Mouse (Mus musculus) forebrain, embryonic 12.5 days (tissue): ENCODE data around the gene Isy1. TPM values are rescaled to one million over a fixed set of nuclear protein-coding genes. Genes with fewer than 3 reads are reported as not detected.

ENCODE experiments used
- ATAC-seq: fragments of 200-750 bp; cut with Nextera tagmentation; 2 replicates; pipeline ENCODE4 v1.8.0; 2017; ENCODE audit warnings: moderate TSS enrichment; ENCODE audit not compliant: low FRiP score
- H3K27ac ChIP-seq: fragments of 300-500 bp; sonication (generic); 2 replicates; pipeline ENCODE4 v1.5.1; 2016; ENCODE audit warnings: mild to moderate bottlenecking
- H3K27me3 ChIP-seq: fragments of 300-500 bp; sonication (generic); 2 replicates; pipeline ENCODE4 v1.6.1; 2016; ENCODE audit warnings: mild to moderate bottlenecking
- H3K36me3 ChIP-seq: fragments of 300-500 bp; sonication (generic); replicated peaks from 2 replicates; pipeline ENCODE4 v1.6.1; 2016; ENCODE audit warnings: mild to moderate bottlenecking
- H3K4me1 ChIP-seq: fragments of 300-500 bp; sonication (generic); 2 replicates; pipeline ENCODE4 v1.6.1; 2016
- H3K4me2 ChIP-seq: fragments of 300-500 bp; sonication (generic); 2 replicates; pipeline ENCODE4 v1.6.1; 2016; ENCODE audit warnings: mild to moderate bottlenecking, moderate library complexity
- H3K4me3 ChIP-seq: fragments of 300-500 bp; sonication (generic); replicated peaks from 2 replicates; pipeline ENCODE4 v1.5.1; 2016; ENCODE audit warnings: mild to moderate bottlenecking
- H3K9ac ChIP-seq: fragments of 300-500 bp; sonication (generic); 2 replicates; pipeline ENCODE4 v1.6.1; 2016; ENCODE audit warnings: mild to moderate bottlenecking
- H3K9me3 ChIP-seq: fragments of 300-500 bp; sonication (generic); 2 replicates; pipeline ENCODE4 v1.6.1; 2016
- WGBS: fragments of 180-500 bp; shearing (Covaris S2); methylation state at CpG from one replicate; pipeline ENCODE4 v1.1.7; 2016; 5-methylcytosine and 5-hydroxymethylcytosine counted together
- polyA plus RNA-seq: library from polyadenylated mRNA; unstranded; fragments of >200 nt; fragmentation: Nextera tagmentation; extraction: Ambion mirVana; gene quantifications from 2 replicates; pipeline ENCODE4 v1.2.1, GENCODE M21; 2016

The Isy1 gene
- polyA plus RNA-seq, 1 experiment from 2014 or later = 68.1 TPM

DNA sequence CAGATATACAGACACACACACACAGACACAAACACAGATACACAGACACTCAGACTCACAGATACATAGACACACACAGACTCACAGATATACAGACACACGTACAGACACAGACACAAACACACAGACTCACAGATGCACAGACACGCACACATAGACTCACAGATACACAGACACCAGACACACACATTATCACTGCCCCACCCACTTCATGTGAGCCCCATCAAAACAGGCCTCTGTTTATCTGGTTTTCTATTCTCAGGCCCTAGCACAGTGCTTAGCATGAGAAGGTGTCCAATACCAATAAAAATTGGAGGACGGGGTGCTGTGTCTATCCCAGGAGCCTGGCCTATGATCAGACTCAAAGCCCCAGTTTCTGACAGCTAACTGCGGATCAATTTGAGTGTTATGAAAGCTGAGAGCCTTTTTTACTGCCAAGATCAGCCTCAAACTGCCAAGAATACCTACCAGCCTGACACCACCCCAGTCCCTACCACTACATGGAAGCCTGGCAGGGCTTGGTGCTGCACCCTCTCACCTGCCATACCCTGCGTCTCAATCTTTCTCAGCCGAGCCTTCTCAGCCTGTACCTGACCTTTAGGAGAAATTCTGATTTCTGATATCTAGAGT, 42.2 kb downstream of the Isy1 start:
- H3K4me3 ChIP-seq = no peak overlapping the region
- H3K27me3 ChIP-seq = no peaks in the 10 kb centered on the region
- no peaks in the 10 kb centered on the region for H3K9me3 ChIP-seq
- H3K36me3 ChIP-seq = peaks cover 10% of the 10 kb centered on the region
- no peaks in the 10 kb centered on the region for H3K4me1 ChIP-seq
- H3K27ac ChIP-seq = no peak overlapping the region
- no peak overlapping the region for H3K4me2 ChIP-seq
- ATAC-seq = no peak
- H3K9ac ChIP-seq = no peak overlapping the region
- 91% methylated on average over 6 of the region's 6 CpGs for WGBS

GRCm38 (mm10) chr6:87795385-87796150, 43.0 kb downstream of the Isy1 start:
- ATAC-seq = no peak
- H3K9ac ChIP-seq = no peak overlapping the region
- H3K27ac ChIP-seq = no peak overlapping the region
- 53% methylated on average over 6 of the region's 6 CpGs for WGBS
- no peaks in the 10 kb centered on the region for H3K27me3 ChIP-seq
- H3K4me2 ChIP-seq = no peak overlapping the region
- H3K9me3 ChIP-seq = no peaks in the 10 kb centered on the region
- H3K4me1 ChIP-seq = no peaks in the 10 kb centered on the region
- peaks cover 10% of the 10 kb centered on the region for H3K36me3 ChIP-seq
- H3K4me3 ChIP-seq = no peak overlapping the region

DNA sequence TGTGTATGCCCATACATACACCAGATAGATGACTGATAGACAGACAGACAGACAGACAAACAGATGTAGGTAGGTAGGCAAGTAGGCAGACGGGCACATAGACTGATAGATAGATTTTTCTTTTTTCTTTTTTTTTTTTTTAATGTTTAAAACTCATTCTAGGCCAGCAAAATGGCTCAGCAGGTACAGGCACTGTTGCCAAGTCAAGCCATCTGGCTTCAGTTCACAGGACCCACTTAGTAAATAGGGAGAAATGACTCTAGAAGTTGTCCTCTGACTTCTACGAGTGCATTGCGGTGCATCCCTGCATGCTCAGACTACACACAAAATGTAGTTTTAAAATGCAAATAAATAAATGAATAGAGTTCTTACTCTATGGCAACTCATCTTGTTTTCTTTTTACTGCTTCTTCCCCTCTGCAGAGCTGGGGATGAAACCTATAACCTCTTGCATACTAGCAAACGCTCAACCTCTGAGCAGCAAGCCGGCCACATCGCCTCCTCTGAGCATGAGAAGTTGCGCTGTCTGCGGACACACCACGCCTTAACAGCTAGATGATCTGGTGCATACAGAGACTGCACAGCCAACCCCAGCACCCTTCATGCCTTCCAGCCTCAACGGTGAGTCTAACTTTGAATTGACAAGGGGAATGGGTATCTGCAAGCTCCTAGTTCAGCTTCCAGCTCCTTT, 44.6 kb downstream of the Isy1 start:
- Histone ChIP-seq H3K4me2 (no peak overlapping the region), H3K27ac (no peak overlapping the region), H3K36me3 (peaks cover 10% of the 10 kb centered on the region), H3K9ac (no peak overlapping the region), H3K27me3 (no peaks in the 10 kb centered on the region), H3K4me3 (no peak overlapping the region), H3K4me1 (peaks cover 9% of the 10 kb centered on the region), H3K9me3 (no peaks in the 10 kb centered on the region)
- 96% methylated on average over 10 of the region's 10 CpGs for WGBS
- ATAC-seq = no peak

- no peaks in the 10 kb centered on the region for H3K27me3 ChIP-seq
- no peak for ATAC-seq
- no peaks in the 10 kb centered on the region for H3K9me3 ChIP-seq
- H3K9ac ChIP-seq = no peak overlapping the region
- H3K27ac ChIP-seq = no peak overlapping the region
- peaks cover 11% of the 10 kb centered on the region for H3K4me1 ChIP-seq
- peaks cover 10% of the 10 kb centered on the region for H3K36me3 ChIP-seq
- H3K4me3 ChIP-seq = no peak overlapping the region
- WGBS = 97% methylated on average over 5 of the region's 5 CpGs
- H3K4me2 ChIP-seq = no peak overlapping the region
These were observed 46.8 kb downstream of the Isy1 start for GRCm38 (mm10) chr6:87791826-87792225.

GRCm38 (mm10) chr6:87790779-87791480, 47.7 kb downstream of the Isy1 start:
- Histone ChIP-seq H3K9me3 (no peaks in the 10 kb centered on the region), H3K36me3 (peaks cover 10% of the 10 kb centered on the region), H3K4me3 (no peak overlapping the region), H3K9ac (no peak overlapping the region), H3K27me3 (no peaks in the 10 kb centered on the region), H3K4me2 (no peak overlapping the region), H3K4me1 (peaks cover 11% of the 10 kb centered on the region), H3K27ac (no peak overlapping the region)
- no peak for ATAC-seq
- 82% methylated on average over 7 of the region's 7 CpGs for WGBS

DNA sequence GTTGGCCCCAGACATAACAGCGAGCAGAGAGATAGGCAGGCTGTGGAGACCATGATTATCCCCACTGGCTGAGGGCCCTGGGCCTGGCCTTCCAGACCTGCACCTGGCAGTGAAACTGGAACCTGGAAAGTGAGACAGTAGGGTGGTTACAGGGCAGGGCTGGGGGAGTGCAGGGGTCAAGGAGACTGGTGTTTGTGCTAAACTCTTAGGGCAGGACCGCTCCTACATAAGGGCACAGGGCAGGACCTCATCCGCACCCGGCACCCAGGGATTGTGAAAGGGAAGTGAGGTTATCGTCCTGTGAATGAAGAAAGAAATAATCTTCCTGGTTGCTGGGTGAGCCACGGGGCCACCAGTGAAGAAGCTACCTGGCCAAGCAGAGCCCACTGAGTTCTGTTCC, 48.8 kb downstream of the Isy1 start:
- no peak overlapping the region for H3K9ac ChIP-seq
- WGBS = 94% methylated on average over 6 of the region's 6 CpGs
- H3K9me3 ChIP-seq = no peaks in the 10 kb centered on the region
- peak overlapping the region; percentile 64; the same call in 1 of the 2 replicates for H3K27ac ChIP-seq
- no peak overlapping the region for H3K4me3 ChIP-seq
- no peaks in the 10 kb centered on the region for H3K27me3 ChIP-seq
- H3K36me3 ChIP-seq = peaks cover 10% of the 10 kb centered on the region
- no peak overlapping the region for H3K4me2 ChIP-seq
- no peak for ATAC-seq
- H3K4me1 ChIP-seq = peaks cover 11% of the 10 kb centered on the region

GRCm38 (mm10) chr6:87788896-87789587, 49.6 kb downstream of the Isy1 start:
- Histone ChIP-seq H3K9ac (no peak overlapping the region; the same call in 1 of the 2 replicates), H3K4me2 (no peak overlapping the region), H3K27ac (peak overlapping the region; percentile 64), H3K4me3 (no peak overlapping the region), H3K27me3 (no peaks in the 10 kb centered on the region), H3K4me1 (peaks cover 11% of the 10 kb centered on the region), H3K9me3 (no peaks in the 10 kb centered on the region), H3K36me3 (peaks cover 10% of the 10 kb centered on the region)
- no peak for ATAC-seq
- 47% methylated on average over 5 of the region's 5 CpGs for WGBS

GRCm38 (mm10) chr6:87788266-87788895, 50.2 kb downstream of the Isy1 start:
- no peak for ATAC-seq
- Histone ChIP-seq H3K9me3 (no peaks in the 10 kb centered on the region), H3K4me3 (no peak overlapping the region), H3K27ac (no peak overlapping the region), H3K27me3 (no peaks in the 10 kb centered on the region), H3K4me2 (no peak overlapping the region), H3K4me1 (peaks cover 11% of the 10 kb centered on the region), H3K9ac (no peak overlapping the region; the same call in 1 of the 2 replicates), H3K36me3 (peaks cover 10% of the 10 kb centered on the region)
- WGBS = 93% methylated on average over 9 of the region's 9 CpGs

DNA sequence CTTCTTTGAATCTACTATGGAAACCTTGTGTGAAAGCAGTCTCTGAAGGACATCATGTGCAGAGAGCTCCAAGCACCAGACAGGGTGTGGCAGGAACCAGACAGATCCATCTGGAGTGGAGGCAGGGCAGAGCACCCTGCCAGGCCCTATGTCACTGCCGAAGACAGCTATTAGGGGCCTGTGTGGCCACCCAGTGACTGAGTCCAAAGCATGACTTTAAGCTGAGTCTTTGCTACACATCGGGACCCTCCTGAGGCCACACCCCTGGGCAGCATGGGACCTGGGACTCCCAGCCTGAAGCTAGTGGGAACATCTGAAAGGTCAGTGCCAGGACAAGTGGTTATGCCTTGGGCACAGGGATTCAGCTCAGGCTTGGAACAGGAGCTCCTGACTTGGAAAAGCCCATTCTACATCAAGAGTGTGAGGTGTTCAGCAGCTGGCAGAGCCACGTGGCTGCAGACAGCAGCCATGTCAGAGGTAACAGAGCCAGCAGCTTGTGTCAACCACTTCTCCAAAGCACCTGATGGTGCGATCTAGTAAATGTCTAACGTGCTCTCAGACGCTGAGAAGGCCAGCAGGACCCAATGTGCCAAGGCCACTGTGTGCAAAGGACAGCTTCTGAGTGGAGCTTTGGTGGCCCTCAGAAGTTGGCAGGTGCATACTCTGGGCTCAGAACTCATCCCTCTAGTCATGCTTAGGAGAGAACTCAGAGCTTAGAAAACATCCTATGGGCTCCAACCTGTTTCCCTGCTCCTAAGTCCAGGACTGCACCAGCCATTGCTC, 51.3 kb downstream of the Isy1 start:
- Histone ChIP-seq H3K9me3 (no peaks in the 10 kb centered on the region), H3K4me1 (peaks cover 11% of the 10 kb centered on the region), H3K27me3 (no peaks in the 10 kb centered on the region), H3K27ac (no peak overlapping the region), H3K4me3 (no peak overlapping the region), H3K36me3 (peaks cover 5% of the 10 kb centered on the region), H3K4me2 (no peak overlapping the region), H3K9ac (no peak overlapping the region)
- no peak for ATAC-seq
- WGBS = 87% methylated on average over 6 of the region's 6 CpGs

DNA sequence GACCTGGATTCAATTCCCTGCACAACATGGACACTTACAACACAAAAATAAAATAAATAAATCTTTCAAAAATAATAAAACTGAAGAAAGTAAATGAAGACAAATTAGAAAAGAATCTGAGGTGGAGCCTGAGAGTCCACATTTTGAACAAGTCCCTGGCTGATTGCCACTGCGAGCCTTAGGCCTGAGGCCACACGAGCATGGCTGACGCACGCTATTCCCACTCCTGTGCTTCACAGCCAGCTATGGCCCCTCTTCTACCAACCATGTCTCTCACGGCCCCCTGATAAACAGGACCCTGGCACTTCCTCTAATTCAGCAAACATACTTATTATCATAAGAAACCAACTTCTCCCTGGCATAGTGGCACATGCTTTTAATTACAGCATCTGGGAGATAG, 52.0 kb downstream of the Isy1 start:
- H3K27me3 ChIP-seq = no peaks in the 10 kb centered on the region
- H3K36me3 ChIP-seq = no peaks in the 10 kb centered on the region
- no peak overlapping the region for H3K9ac ChIP-seq
- ATAC-seq = no peak
- H3K9me3 ChIP-seq = no peaks in the 10 kb centered on the region
- peaks cover 11% of the 10 kb centered on the region for H3K4me1 ChIP-seq
- H3K27ac ChIP-seq = no peak overlapping the region
- no peak overlapping the region for H3K4me3 ChIP-seq
- no peak overlapping the region for H3K4me2 ChIP-seq
- 89% methylated on average over 5 of the region's 5 CpGs for WGBS

GRCm38 (mm10) chr6:87784033-87784432, 54.6 kb downstream of the Isy1 start:
- H3K4me1 ChIP-seq = peaks cover 3% of the 10 kb centered on the region
- no peak for ATAC-seq
- 81% methylated on average over 8 of the region's 8 CpGs for WGBS

More at GRCm38 (mm10) chr6:87784033-87784432, 54.6 kb downstream of the Isy1 start:
- no peaks in the 10 kb centered on the region for H3K9me3 ChIP-seq
- H3K27me3 ChIP-seq = no peaks in the 10 kb centered on the region
- H3K36me3 ChIP-seq = no peaks in the 10 kb centered on the region
- H3K9ac ChIP-seq = no peak overlapping the region
- no peak overlapping the region for H3K4me3 ChIP-seq
- H3K27ac ChIP-seq = no peak overlapping the region
- no peak overlapping the region for H3K4me2 ChIP-seq
